Mouse (Mus musculus): ENCODE measurements around the gene Pgm2l1. TPM values are rescaled to one million over a fixed set of nuclear protein-coding genes. Genes with fewer than 3 reads are reported as not detected.

The Pgm2l1 gene
- polyA plus RNA-seq, 1 experiment from 2014 or later: 8.2 TPM

DNA sequence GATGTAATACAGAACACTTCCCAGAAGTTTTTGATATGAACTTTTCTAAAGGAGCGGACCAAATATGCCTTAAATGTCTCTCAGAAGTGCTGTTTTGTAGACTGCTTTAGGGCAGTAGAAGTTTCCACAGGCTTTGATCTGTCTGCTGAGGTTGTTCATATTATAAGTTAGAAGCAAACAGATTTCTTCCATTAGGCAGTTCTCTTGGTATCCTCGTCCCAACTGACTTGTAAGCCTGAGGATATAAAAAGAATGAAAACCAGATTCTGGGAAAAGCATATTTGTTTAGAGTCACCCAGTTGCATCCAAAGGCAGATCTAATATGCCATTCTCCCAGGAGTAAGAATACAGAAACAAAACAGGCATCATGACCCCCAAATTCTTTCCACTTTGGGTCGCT lies 26.0 kb upstream of the Pgm2l1 start:
- H3K27ac ChIP-seq: peak overlapping the region; percentile 62

GRCm38 (mm10) chr7:100203616-100204015 lies 23.6 kb upstream of the Pgm2l1 start:
- Histone ChIP-seq H3K36me3 (no peaks in the 10 kb centered on the region), H3K9ac (no peak overlapping the region), H3K4me3 (no peak overlapping the region), H3K9me3 (no peaks in the 10 kb centered on the region), H3K27ac (no peak overlapping the region), H3K27me3 (no peaks in the 10 kb centered on the region), H3K4me2 (no peak overlapping the region), H3K4me1 (peaks cover 44% of the 10 kb centered on the region)
- 41% methylated on average over 3 of the region's 3 CpGs for WGBS
- no peak for ATAC-seq (ENCODE audit: insufficient number of reproducible peaks, insufficient read depth, low FRiP score, low TSS enrichment, low read depth)

More for the DNA sequence above, 26.0 kb upstream of the Pgm2l1 start:
- 32% methylated on average over 3 of the region's 3 CpGs for WGBS
- no peaks in the 10 kb centered on the region for H3K27me3 ChIP-seq
- H3K4me2 ChIP-seq: no peak overlapping the region
- no peaks in the 10 kb centered on the region for H3K9me3 ChIP-seq
- H3K36me3 ChIP-seq: no peaks in the 10 kb centered on the region
- no peak overlapping the region for H3K4me3 ChIP-seq
- H3K9ac ChIP-seq: no peak overlapping the region
- H3K4me1 ChIP-seq: peaks cover 44% of the 10 kb centered on the region
- no peak for ATAC-seq (ENCODE audit: insufficient number of reproducible peaks, insufficient read depth, low FRiP score, low TSS enrichment, low read depth)

- H3K4me3 ChIP-seq: no peak overlapping the region
- 19% methylated on average over 6 of the region's 6 CpGs for WGBS
- H3K9me3 ChIP-seq: no peaks in the 10 kb centered on the region
- no peaks in the 10 kb centered on the region for H3K36me3 ChIP-seq
- peak overlapping the region; percentile 19; the same call in 1 of the 2 replicates for H3K27ac ChIP-seq
- H3K4me1 ChIP-seq: peaks cover 44% of the 10 kb centered on the region
- H3K4me2 ChIP-seq: no peak overlapping the region
- no peak overlapping the region for H3K9ac ChIP-seq
- no peaks in the 10 kb centered on the region for H3K27me3 ChIP-seq
- ATAC-seq (ENCODE audit: insufficient number of reproducible peaks, insufficient read depth, low FRiP score, low TSS enrichment, low read depth): no peak; the same call in 1 of the 2 replicates
These were observed 22.3 kb upstream of the Pgm2l1 start for GRCm38 (mm10) chr7:100204871-100205270.

DNA sequence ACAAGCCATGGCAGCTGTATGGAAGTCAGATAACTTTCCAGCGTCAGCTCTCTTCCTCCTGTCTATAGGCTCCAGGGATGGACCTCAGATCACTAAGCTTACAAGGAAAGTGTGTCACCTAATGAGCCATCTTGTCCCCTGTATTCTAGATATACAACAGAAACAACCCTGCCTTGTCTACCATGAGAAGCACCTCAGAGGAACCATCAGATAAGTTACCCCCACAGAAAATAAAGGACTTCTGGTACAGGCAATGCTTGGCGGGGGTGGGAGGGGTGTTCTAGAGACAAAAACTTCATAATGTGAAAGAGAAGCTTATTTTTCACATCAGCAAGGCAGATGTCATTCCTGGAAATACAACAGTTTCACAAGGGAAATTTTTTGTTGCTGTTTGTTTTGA lies 21.1 kb upstream of the Pgm2l1 start:
- Histone ChIP-seq H3K27me3 (no peaks in the 10 kb centered on the region), H3K9me3 (no peaks in the 10 kb centered on the region), H3K4me2 (no peak overlapping the region), H3K9ac (no peak overlapping the region), H3K36me3 (no peaks in the 10 kb centered on the region), H3K4me3 (no peak overlapping the region), H3K4me1 (peaks cover 40% of the 10 kb centered on the region), H3K27ac (no peak overlapping the region)
- WGBS: 82% methylated on average over 2 of the region's 2 CpGs
- no peak for ATAC-seq (ENCODE audit: insufficient number of reproducible peaks, insufficient read depth, low FRiP score, low TSS enrichment, low read depth)

GRCm38 (mm10) chr7:100207886-100208285 lies 19.3 kb upstream of the Pgm2l1 start:
- ATAC-seq (ENCODE audit: insufficient number of reproducible peaks, insufficient read depth, low FRiP score, low TSS enrichment, low read depth): no peak

DNA sequence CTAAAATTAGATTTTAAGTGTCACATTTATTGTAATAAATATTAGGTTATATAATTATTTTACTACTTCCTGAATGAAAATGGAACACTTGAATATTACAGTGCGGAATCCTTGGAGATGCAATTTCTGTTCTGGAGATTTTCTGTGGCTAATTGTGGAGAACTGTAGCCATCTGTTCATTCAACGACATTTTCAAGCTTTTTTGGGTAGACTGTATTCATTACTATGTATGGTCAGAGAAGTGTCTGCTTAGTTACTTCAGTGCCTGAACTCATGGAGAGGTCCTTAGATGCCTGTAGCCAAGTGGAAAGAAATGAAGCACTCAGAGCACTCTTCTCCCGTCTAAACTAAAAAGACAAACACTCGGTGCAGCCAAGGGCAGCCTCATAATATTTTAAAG lies 12.9 kb upstream of the Pgm2l1 start:
- Histone ChIP-seq H3K9ac (no peak overlapping the region), H3K4me3 (no peak overlapping the region), H3K27ac (no peak overlapping the region), H3K27me3 (no peaks in the 10 kb centered on the region), H3K9me3 (no peaks in the 10 kb centered on the region), H3K4me1 (peaks cover 4% of the 10 kb centered on the region; the same call in 1 of the 2 replicates), H3K36me3 (no peaks in the 10 kb centered on the region), H3K4me2 (no peak overlapping the region)
- WGBS: 76% methylated on average over 4 of the region's 4 CpGs
- ATAC-seq (ENCODE audit: insufficient number of reproducible peaks, insufficient read depth, low FRiP score, low TSS enrichment, low read depth): no peak

More at GRCm38 (mm10) chr7:100207886-100208285, 19.3 kb upstream of the Pgm2l1 start:
- Histone ChIP-seq H3K36me3 (no peaks in the 10 kb centered on the region), H3K4me2 (no peak overlapping the region), H3K9me3 (no peaks in the 10 kb centered on the region), H3K27me3 (no peaks in the 10 kb centered on the region), H3K9ac (no peak overlapping the region), H3K4me1 (peaks cover 23% of the 10 kb centered on the region), H3K27ac (no peak overlapping the region), H3K4me3 (no peak overlapping the region)

DNA sequence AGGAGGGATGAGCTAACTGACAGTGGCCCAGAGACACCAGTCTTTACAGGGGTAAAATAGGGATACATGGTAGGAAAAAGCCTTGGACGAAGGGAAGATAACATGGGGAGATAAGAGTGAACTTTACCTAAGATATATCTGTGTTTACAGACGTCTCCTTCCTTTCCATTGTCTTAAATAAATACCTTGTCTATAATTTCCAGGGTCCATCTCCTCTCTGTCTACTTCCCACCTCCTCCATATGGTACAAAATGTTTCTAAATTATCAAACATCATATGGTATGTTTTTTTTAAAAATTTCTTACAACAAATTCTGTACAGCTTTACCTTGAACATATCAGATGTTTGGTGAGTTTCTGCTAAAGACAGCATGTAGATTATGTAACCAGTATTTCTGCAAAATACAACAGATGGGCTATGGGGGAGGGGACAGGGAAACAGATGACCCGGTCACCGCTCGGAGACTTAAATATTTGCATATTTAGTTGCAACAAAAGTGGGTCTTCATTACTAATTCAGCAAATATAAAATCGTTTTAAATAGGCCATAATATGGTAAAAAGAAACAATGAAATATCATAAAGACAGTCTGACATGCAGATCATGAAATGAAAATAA lies 12.0 kb upstream of the Pgm2l1 start:
- no peaks in the 10 kb centered on the region for H3K9me3 ChIP-seq
- WGBS: 72% methylated on average over 6 of the region's 6 CpGs
- H3K9ac ChIP-seq: no peak overlapping the region

GRCm38 (mm10) chr7:100215976-100216375 lies 11.2 kb upstream of the Pgm2l1 start:
- Histone ChIP-seq H3K4me3 (no peak overlapping the region), H3K4me2 (no peak overlapping the region), H3K36me3 (no peaks in the 10 kb centered on the region), H3K27ac (no peak overlapping the region), H3K9ac (no peak overlapping the region), H3K4me1 (peaks cover 4% of the 10 kb centered on the region; the same call in 1 of the 2 replicates), H3K27me3 (no peaks in the 10 kb centered on the region), H3K9me3 (no peaks in the 10 kb centered on the region)
- no peak for ATAC-seq (ENCODE audit: insufficient number of reproducible peaks, insufficient read depth, low FRiP score, low TSS enrichment, low read depth)
- 68% methylated on average over 10 of the region's 10 CpGs for WGBS

More for the DNA sequence above, 12.0 kb upstream of the Pgm2l1 start:
- Histone ChIP-seq H3K4me1 (peaks cover 4% of the 10 kb centered on the region; the same call in 1 of the 2 replicates), H3K4me2 (no peak overlapping the region), H3K36me3 (no peaks in the 10 kb centered on the region), H3K4me3 (no peak overlapping the region), H3K27me3 (no peaks in the 10 kb centered on the region), H3K27ac (no peak overlapping the region)
- ATAC-seq (ENCODE audit: insufficient number of reproducible peaks, insufficient read depth, low FRiP score, low TSS enrichment, low read depth): no peak

DNA sequence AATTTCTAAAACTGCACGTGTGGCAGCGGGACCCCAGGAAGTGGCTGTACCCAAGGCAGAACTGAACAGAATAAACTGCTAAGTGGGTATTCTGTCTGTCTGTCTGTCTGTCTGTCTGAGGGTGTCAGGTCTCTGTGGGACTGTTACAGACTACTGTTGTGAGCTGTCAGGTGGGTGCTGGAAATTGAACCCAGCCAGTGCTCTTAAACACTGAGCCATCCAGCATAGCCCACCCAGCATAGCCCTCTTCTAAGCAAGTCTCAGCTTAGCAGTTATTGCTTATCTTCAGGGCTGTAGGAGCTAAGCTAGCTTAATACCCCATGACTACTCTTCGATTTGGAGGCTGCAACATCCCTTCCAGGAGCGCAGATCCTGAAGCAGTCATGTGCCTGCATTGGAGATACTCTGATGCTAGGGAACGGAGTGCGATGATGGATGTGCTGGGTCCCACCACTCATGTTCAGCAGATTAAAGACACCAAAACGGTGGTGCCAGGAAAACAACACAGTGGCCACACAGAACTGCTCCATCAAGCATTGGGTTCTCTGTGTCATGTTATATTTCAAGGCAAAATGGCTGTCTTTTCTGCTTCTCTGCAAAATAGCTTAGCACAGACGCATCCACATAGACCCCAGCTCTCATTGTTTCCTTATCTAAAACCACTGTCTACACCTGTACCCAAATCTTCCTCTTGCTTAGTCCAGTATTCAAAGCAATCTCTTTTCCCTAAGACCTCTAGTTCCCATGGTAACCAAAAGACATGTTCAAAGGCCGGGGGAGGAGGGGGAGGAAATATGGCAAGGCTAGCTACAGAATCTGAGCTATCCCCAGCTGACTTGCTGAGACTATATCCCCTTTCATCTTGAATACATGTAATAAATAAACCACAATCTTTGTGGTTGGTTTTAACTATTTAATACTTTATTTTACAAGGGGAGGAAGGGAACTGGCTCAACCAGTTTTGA lies 10.3 kb upstream of the Pgm2l1 start:
- Histone ChIP-seq H3K9ac (no peak overlapping the region), H3K27ac (no peak overlapping the region), H3K4me1 (peaks cover 4% of the 10 kb centered on the region; the same call in 1 of the 2 replicates), H3K4me3 (no peak overlapping the region), H3K4me2 (no peak overlapping the region), H3K36me3 (no peaks in the 10 kb centered on the region), H3K27me3 (no peaks in the 10 kb centered on the region), H3K9me3 (no peaks in the 10 kb centered on the region)
- WGBS: 71% methylated on average over 9 of the region's 9 CpGs
- no peak for ATAC-seq (ENCODE audit: insufficient number of reproducible peaks, insufficient read depth, low FRiP score, low TSS enrichment, low read depth)

DNA sequence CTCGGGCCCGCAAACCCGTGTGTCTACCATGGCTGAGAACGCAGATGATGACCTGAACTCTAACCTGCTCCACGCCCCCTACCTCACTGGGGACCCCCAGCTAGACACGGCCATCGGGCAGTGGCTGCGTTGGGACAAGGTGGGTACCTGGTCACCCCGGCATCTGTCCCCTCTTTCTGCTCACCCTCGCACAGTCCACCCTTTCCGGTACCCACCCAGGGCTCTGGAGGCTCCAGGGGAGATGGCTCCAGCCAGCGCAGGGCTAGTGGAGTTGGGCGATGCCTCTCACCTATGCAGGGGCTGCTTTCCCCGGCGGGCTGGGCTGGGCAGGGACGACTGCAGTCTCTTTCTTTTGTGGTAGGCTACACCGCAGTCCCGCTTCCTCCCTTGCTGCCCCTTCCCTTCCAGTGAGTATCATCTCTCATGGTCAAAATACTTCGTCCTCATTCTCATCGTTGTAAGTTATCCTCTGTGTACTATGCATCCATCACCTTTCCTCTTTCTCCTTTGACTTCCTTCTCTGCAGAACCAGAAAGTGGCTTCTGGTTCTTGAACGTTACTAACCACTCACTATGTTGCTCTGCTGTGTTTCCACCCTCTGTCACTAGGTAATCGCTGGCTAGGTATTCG lies 817 bp downstream of the Pgm2l1 start:
- Histone ChIP-seq H3K27ac (peak overlapping the region; percentile 90), H3K9ac (peak overlapping the region; percentile 83), H3K36me3 (no peaks in the 10 kb centered on the region), H3K4me2 (peak overlapping the region; percentile 98), H3K9me3 (no peaks in the 10 kb centered on the region), H3K27me3 (no peaks in the 10 kb centered on the region), H3K4me1 (peaks cover 12% of the 10 kb centered on the region; the same call in 1 of the 2 replicates), H3K4me3 (peak overlapping the region; percentile 70)
- peak; percentile 33; the same call in 1 of the 2 replicates for ATAC-seq (ENCODE audit: insufficient number of reproducible peaks, insufficient read depth, low FRiP score, low TSS enrichment, low read depth)
- under 1% methylated on average over 23 of the region's 23 CpGs for WGBS

DNA sequence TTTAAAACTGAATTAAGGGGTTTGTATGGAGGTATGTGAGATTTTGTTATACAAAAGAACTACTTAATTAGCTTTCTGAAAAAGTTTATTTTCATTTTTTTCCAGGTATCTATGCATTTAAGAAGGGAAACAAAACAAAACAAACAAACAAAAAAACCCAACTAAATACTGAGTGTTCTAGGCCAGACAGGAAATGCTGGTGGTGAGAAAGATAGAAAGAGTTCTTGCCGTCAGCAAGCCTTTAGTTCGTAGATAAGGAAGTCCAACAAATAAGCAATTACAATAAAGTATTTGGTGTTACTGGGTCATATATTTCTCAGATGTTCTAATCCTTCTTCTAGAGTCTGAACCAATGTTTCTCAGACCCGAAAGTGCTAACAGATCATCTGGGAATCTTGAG lies 1.8 kb downstream of the Pgm2l1 start:
- Histone ChIP-seq H3K27me3 (no peaks in the 10 kb centered on the region), H3K9me3 (no peaks in the 10 kb centered on the region), H3K4me1 (peaks cover 12% of the 10 kb centered on the region; the same call in 1 of the 2 replicates), H3K9ac (peak overlapping the region; percentile 56; the same call in 1 of the 2 replicates), H3K36me3 (no peaks in the 10 kb centered on the region), H3K27ac (no peak overlapping the region), H3K4me2 (peak overlapping the region; percentile 98), H3K4me3 (peak overlapping the region; percentile 70)
- ATAC-seq (ENCODE audit: insufficient number of reproducible peaks, insufficient read depth, low FRiP score, low TSS enrichment, low read depth): no peak
- WGBS: 55% methylated on average over 3 of the region's 3 CpGs

Measured in embryonic facial prominence, embryonic 13.5 days (tissue).